Mouse (Mus musculus) neural tube, embryonic 10.5 days (tissue): ENCODE data around the gene Zfpl1.
A peak's percentile ranks its signal among the peaks of the same experiment; 100 is the strongest.

Source experiments
- DNase-seq: peaks from one replicate; pipeline ENCODE4 v3.0.0-alpha.2; 2017; ENCODE audit warnings: low spot score; ENCODE audit errors: extremely low spot score

The Zfpl1 gene

DNA sequence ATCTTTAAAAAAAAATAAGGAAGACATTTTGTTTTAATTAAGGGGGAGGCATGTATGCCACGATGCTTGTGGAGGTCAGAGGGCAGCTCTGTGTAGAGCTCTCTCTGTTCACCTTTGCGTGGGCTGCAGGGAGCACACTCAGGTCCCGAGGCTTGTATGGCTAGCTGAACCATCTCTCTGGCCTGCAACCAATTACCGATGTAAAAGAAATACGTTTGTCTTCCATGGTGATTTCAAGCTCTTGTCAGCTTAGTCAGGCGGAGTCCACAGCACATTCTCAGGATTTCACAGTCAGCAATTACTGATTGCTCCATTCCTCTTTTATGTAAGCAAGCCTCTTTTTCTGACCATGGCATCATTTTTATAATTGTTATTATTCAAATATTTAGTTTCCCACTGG, 16.4 kb upstream of the Zfpl1 start:
- DNase-seq: no peak

- DNase-seq: no peak
Measured at GRCm38 (mm10) chr19:6097847-6098246, 13.1 kb upstream of the Zfpl1 start.

DNA sequence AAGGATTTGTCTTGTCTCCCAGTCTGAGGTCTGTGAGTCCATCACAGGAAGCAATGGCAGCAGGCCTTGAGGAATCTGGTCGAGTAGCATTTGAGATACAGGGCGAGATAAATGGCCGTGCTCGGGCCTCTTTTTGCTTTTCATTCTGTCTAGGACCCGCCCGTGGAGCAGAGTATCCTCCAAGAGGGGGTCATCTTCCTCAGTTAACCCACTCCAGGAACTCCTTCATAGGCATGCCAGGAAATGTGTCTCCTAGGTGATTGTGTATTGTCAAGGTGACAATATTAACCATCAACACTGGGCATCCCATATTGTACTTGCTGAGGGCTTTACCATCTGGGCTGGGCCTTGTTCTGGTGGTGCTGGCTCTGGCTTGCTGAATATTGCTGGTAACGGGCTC, 9.4 kb upstream of the Zfpl1 start, which contains the start of gene AC131692.1:
Gene AC131692.1 (plus strand): TSS at position 301 of the 400 bp plus-strand sequence.
- DNase-seq: no peak

- no peak for DNase-seq
Measured at GRCm38 (mm10) chr19:6088841-6089240, 4.1 kb upstream of the Zfpl1 start.

DNA sequence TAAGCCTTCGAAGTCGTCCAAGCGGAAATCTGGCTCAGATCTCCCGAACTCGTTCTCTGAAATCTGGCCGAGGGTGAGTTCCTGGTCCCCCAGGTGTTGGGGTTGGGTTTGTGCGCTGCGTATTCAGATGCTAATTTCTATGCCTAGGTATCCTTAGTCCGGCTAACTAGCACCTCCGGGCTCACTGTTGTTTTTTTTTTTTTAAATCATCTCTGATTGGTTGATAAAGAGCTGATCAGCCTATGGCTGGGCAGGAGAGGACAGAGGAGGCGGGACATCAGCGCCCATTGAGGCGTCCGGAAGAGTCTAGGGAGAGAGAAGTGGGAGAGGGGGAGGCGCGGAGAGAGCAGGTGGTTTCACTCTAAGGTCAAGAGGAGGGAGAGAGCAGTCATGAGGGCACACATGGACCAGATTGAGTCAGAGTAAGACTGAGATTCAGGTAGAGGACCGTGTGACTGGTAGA, 692 bp upstream of the Zfpl1 start:
- DNase-seq: peak; percentile 68

- DNase-seq: no peak
Measured at GRCm38 (mm10) chr19:6082156-6082555, 2.6 kb downstream of the Zfpl1 start, which contains the start of gene Gm28374. Gm28374 (minus strand) TSS chr19:6082256.

DNA sequence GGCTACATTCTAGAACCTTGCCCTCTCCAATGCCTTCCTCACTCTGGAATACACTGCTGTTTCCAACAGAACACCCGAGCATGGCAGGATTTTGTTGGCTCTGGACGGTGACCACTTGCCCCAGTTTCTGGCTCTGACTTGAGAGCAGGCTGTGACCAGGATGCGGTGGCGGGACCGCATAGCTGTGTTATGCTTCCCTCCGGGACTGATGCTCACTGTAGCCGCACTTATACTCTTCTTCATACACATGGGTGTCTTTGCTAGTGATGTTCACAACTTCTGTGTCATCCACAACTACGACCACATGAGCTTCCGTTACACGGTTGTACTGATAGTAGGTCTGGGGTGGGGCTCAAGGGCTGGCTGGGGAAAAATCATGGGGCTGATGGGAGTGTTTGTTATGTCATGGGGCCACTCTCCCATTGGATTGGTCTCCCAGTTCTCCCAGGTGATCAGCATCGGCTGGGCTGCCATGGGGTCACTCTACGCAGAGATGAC, 4.7 kb downstream of the Zfpl1 start, which contains the start of gene Tmem262:
Gene Tmem262 (plus strand): TSS at position 51 of the 498 bp plus-strand sequence.
- DNase-seq: no peak

DNA sequence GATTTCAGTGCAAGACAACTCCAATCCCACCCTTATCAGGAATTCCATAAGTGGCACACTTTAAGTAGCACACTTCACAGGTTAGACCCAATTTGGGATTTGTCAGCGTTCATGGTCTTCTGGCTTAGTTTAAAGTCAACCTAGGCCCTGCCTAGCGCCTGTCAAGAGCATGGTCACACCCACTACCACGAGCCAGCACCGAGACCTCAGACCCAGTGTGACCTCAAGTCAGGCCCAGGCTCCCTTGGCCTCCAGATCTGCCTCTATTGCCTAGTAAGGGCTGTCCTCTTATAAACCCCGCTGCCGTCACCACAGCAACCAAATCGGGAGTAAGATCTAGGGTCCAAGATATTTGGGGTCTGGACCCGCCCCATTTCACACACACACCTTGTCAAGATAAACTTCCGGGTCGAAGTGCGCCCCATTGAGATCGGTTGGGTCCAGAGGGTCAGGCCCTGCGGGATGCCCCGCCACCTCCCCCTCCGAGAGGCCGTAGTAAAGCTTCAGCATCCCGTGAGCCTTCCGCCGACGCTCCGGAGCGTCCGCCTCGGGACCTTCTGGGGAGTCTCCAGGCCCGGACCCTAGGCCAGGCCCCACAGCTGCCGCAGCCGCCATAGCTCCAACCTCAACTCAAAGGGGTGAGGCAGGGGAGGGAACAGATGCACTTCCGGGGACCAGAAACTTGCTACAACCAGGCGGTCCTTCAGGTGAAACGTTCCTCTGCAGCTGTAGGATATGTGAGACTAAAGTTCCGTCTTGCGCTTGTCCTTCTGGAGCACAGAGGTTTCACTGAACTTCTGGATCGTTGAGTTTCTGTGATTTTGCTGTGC, 8.0 kb downstream of the Zfpl1 start, which contains the start of gene Vps51:
Gene Vps51 (minus strand): TSS at position 668 of the 830 bp plus-strand sequence.
- DNase-seq: peak; percentile 87

DNA sequence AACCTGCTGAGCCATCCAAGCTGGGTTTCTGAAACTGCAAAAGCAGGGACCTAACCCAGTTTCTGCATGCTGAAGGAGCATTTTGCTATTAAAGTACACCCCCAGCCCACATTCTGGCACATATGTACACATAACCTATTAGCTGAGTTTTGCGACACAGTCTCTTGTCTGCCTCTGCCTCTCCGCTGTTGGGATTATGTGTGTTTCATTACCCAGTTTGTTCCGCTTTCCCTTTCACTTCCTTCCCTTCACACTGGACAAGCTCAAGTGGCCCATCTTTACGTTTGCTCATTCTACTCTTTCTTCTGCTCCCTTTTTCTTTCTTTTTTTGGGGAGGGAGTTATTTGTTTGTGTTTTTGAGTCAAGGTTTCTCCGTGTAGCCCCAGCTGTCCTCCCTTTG, 10.9 kb downstream of the Zfpl1 start:
- DNase-seq: no peak

GRCm38 (mm10) chr19:6071261-6071660, 13.5 kb downstream of the Zfpl1 start:
- DNase-seq: no peak

DNA sequence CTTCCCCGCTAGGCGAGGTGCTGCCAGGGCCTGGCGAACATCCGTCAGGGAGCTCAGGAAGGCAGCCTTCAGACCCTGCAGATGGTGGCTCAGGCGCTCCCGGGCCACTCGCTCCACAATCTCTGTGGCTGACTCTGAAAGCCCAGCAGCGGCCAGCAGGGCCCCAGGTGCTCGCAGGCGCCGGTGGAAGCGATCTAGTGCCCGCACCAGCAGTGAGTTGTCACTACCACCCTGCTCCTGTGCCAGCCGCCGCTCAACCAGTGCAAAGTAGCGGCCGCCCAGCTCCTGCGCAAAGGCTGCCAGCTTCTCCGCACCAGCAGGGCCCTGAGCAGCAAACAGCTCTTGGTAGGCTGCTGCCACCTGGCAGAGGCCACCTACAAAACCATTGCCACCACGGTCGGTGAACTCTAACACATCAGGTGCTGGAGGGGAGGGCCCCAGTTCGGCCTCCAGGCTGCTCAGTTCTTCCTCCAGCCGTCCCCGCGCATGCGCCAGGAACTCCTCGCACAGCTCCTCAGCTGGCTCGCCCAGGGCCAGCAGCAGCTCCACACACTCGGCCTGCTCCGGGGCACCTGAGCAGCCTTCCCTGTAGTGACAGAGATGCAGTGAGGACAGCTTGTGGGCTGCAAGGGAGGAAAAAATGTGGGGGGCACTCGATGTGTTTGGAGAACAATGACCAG, 14.0 kb downstream of the Zfpl1 start:
- DNase-seq: no peak

DNA sequence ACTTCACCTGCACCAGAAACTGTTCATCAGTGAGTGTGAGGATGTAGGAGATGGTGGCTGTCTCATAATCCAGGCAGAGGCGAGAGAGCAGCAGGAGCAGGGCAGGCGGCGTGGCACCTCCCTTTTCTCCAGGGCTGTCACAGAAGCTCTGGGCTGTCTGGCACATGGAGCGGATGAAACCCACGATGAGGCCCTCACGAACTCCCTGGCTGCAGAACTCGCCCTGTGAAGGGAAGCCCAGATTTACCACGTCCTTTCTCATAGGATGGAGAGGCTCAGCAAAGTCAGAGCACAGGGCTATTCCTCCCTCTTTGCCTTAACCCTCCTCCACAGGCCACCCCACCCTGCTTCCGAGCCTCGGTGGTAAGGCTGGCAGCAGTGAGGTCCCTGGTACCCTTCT, 14.9 kb downstream of the Zfpl1 start:
- DNase-seq: no peak

GRCm38 (mm10) chr19:6068951-6069350, 15.8 kb downstream of the Zfpl1 start:
- DNase-seq: no peak

- DNase-seq: peak; percentile 92
Measured at GRCm38 (mm10) chr19:6067724-6068415, 16.9 kb downstream of the Zfpl1 start, which contains the start of gene Tm7sf2. Tm7sf2 (minus strand) TSS chr19:6068373.

GRCm38 (mm10) chr19:6067011-6067723, 17.6 kb downstream of the Zfpl1 start:
- peak; percentile 89 for DNase-seq

- no peak for DNase-seq
Measured at GRCm38 (mm10) chr19:6066571-6066970, 18.2 kb downstream of the Zfpl1 start.

GRCm38 (mm10) chr19:6063081-6063480, 21.7 kb downstream of the Zfpl1 start:
- no peak for DNase-seq

- no peak for DNase-seq
Measured at GRCm38 (mm10) chr19:6062418-6062817, 22.3 kb downstream of the Zfpl1 start.

DNA sequence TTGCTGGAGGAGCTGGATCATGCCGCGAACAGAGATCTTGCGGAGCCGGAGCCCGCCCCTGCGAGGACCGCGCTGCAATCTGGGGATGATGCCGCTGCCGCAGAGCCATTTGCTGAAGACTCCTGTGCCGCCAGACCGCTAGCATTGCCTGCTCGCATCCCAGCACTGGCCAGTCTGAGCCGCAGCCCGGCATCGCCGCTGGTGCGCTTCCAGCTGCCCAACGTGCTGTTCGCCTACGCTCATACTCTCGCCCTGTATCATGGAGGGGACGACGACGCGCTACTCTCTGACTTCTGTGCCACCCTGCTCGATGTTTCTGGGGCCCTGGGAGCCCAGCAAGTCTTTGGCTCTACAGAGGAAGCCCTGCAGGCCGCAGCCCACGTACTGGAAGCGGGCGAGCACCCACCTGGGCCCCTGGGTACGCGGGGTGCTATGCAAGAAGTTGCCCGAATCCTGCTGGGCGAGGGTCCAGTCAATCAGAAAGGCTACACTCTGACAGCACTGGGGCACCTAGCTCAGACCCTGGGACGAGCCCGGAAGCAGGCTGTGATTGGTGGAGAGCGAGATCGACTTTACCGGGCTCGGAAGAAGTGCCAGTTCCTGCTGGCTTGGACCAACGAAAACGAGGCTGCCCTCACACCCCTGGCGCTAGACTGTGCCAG, 23.0 kb downstream of the Zfpl1 start:
- peak; percentile 45 for DNase-seq

DNA sequence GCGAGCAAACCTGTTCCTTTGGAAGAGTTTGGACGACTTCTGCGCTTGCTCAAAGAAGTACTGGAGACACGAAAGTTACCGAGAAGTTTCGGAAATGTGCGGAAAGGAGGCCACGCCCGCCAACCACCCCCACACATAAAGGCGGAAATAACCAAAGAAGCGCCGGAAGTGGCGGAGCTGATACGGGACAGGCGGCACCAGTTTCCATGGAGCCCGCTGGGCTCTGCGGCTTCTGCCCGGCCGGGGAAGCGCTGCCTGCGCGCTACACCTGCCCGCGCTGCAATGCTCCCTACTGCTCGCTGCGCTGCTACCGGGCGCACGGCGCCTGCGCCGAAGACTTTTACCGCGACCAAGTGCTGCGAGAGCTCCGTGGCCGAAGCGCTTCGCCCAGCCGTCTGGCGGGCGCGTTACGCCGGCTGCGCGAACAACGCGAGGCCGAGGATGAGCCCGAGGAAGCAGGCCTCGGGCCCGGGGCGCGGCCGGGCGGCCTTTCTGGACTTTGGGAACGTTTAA, 23.7 kb downstream of the Zfpl1 start, which contains the start of gene Znhit2:
Gene Znhit2 (plus strand): TSS at position 172 of the 513 bp plus-strand sequence.
- DNase-seq: peak; percentile 91
